Mouse (Mus musculus) heart, embryonic 12.5 days (tissue): ENCODE measurements around the gene Fam57b. TPM values are rescaled to one million over a fixed set of nuclear protein-coding genes. Genes with fewer than 3 reads are reported as not detected.

Experiments
- ATAC-seq: fragments of 200-750 bp; cut with Nextera tagmentation; 2 replicates; pipeline ENCODE4 v1.8.0; 2017; ENCODE audit warnings: moderate TSS enrichment, moderate library complexity; ENCODE audit not compliant: insufficient number of reproducible peaks, low FRiP score
- H3K27ac ChIP-seq: fragments of 300-500 bp; sonication (generic); 2 replicates; pipeline ENCODE4 v1.5.1; 2016; ENCODE audit warnings: mild to moderate bottlenecking, moderate library complexity; ENCODE audit not compliant: poor library complexity, severe bottlenecking
- H3K27me3 ChIP-seq: fragments of 300-500 bp; sonication (generic); replicated peaks from 2 replicates; pipeline ENCODE4 v1.6.1; 2016; ENCODE audit warnings: mild to moderate bottlenecking, moderate library complexity
- H3K36me3 ChIP-seq: fragments of 300-500 bp; sonication (generic); 2 replicates; pipeline ENCODE4 v1.6.1; 2016; ENCODE audit warnings: mild to moderate bottlenecking, moderate library complexity
- H3K4me1 ChIP-seq: fragments of 300-500 bp; sonication (generic); replicated peaks from 2 replicates; pipeline ENCODE4 v1.6.1; 2016; ENCODE audit warnings: mild to moderate bottlenecking
- H3K4me2 ChIP-seq: fragments of 300-500 bp; sonication (generic); 2 replicates; pipeline ENCODE4 v1.6.1; 2016; ENCODE audit warnings: mild to moderate bottlenecking, moderate library complexity
- H3K4me3 ChIP-seq: fragments of 300-500 bp; sonication (generic); 2 replicates; pipeline ENCODE4 v1.5.1; 2016; ENCODE audit warnings: mild to moderate bottlenecking
- H3K9ac ChIP-seq: fragments of 300-500 bp; sonication (generic); 2 replicates; pipeline ENCODE4 v1.6.1; 2016; ENCODE audit warnings: mild to moderate bottlenecking, moderate library complexity
- H3K9me3 ChIP-seq: fragments of 300-500 bp; sonication (generic); replicated peaks from 2 replicates; pipeline ENCODE4 v1.6.1; 2016; ENCODE audit warnings: mild to moderate bottlenecking, moderate library complexity
- WGBS: fragments of 180-500 bp; shearing (Covaris S2); methylation state at CpG from one replicate; pipeline ENCODE4 v1.1.7; 2016; 5-methylcytosine and 5-hydroxymethylcytosine counted together
- polyA plus RNA-seq: library from polyadenylated mRNA; unstranded; fragments of >200 nt; fragmentation: Nextera tagmentation; extraction: Ambion mirVana; gene quantifications from 2 replicates; pipeline ENCODE4 v1.2.1, GENCODE M21; 2016

The Fam57b gene
- polyA plus RNA-seq = 0.17 and 0.45 TPM in 2 replicates

GRCm38 (mm10) chr7:126797411-126798126, at the start of gene Fam57b:
Gene Fam57b (plus strand): TSS chr7:126797668.
- H3K4me3 ChIP-seq = peak within 1 kb of the TSS; percentile 89
- peaks cover 39% of the 10 kb centered on the region for H3K36me3 ChIP-seq
- no peaks in the 10 kb centered on the region for H3K9me3 ChIP-seq
- H3K4me2 ChIP-seq = peak within 1 kb of the TSS; percentile 94
- peaks cover 60% of the 10 kb centered on the region for H3K4me1 ChIP-seq
- WGBS = 10% methylated on average over 21 of the region's 21 CpGs
- no peaks in the 10 kb centered on the region for H3K27me3 ChIP-seq
- 0 out of 2 replicates have a peak, but pooled peaks have one; percentile 7 for ATAC-seq
- peak within 1 kb of the TSS; percentile 100 for H3K27ac ChIP-seq
- peak within 1 kb of the TSS; percentile 98 for H3K9ac ChIP-seq

GRCm38 (mm10) chr7:126748824-126749223, 48.6 kb upstream of the Fam57b start:
- WGBS = 62% methylated on average over 7 of the region's 7 CpGs
- no peak for ATAC-seq
- no peaks in the 10 kb centered on the region for H3K4me1 ChIP-seq
- no peaks in the 10 kb centered on the region for H3K9me3 ChIP-seq
- H3K9ac ChIP-seq = no peak overlapping the region
- H3K4me3 ChIP-seq = no peak overlapping the region
- no peak overlapping the region for H3K4me2 ChIP-seq
- no peak overlapping the region for H3K27ac ChIP-seq
- no peaks in the 10 kb centered on the region for H3K27me3 ChIP-seq
- no peaks in the 10 kb centered on the region for H3K36me3 ChIP-seq

GRCm38 (mm10) chr7:126749582-126750343, 47.7 kb upstream of the Fam57b start:
- Histone ChIP-seq H3K36me3 (no peaks in the 10 kb centered on the region), H3K4me3 (no peak overlapping the region), H3K9me3 (no peaks in the 10 kb centered on the region), H3K9ac (no peak overlapping the region), H3K4me1 (no peaks in the 10 kb centered on the region), H3K4me2 (no peak overlapping the region), H3K27me3 (no peaks in the 10 kb centered on the region), H3K27ac (no peak overlapping the region)
- WGBS = 89% methylated on average over 17 of the region's 17 CpGs
- ATAC-seq = no peak

- H3K4me2 ChIP-seq = peak overlapping the region; percentile 47
- H3K4me3 ChIP-seq = no peak overlapping the region
- ATAC-seq = peak; percentile 72
- H3K4me1 ChIP-seq = peaks cover 4% of the 10 kb centered on the region; the same call in 1 of the 2 replicates
- no peak overlapping the region for H3K27ac ChIP-seq
- H3K9ac ChIP-seq = peak overlapping the region; percentile 39; the same call in 1 of the 2 replicates
- H3K36me3 ChIP-seq = no peaks in the 10 kb centered on the region
- 2% methylated on average over 9 of the region's 9 CpGs for WGBS
- no peaks in the 10 kb centered on the region for H3K27me3 ChIP-seq
- no peaks in the 10 kb centered on the region for H3K9me3 ChIP-seq
These were observed 42.6 kb upstream of the Fam57b start for GRCm38 (mm10) chr7:126754866-126755265.

- peaks cover 37% of the 10 kb centered on the region for H3K4me1 ChIP-seq
- H3K9me3 ChIP-seq = no peaks in the 10 kb centered on the region
- 73% methylated on average over 7 of the region's 7 CpGs for WGBS
- no peak for ATAC-seq
- peaks cover 13% of the 10 kb centered on the region for H3K36me3 ChIP-seq
- H3K9ac ChIP-seq = no peak overlapping the region
- no peaks in the 10 kb centered on the region for H3K27me3 ChIP-seq
- H3K4me3 ChIP-seq = no peak overlapping the region
- no peak overlapping the region for H3K4me2 ChIP-seq
- no peak overlapping the region for H3K27ac ChIP-seq
These were observed 38.9 kb upstream of the Fam57b start for GRCm38 (mm10) chr7:126758539-126758938.

- Histone ChIP-seq H3K9me3 (no peaks in the 10 kb centered on the region), H3K4me3 (peak within 1 kb of the TSS; percentile 87), H3K27ac (peak within 1 kb of the TSS; percentile 96), H3K4me2 (peak within 1 kb of the TSS; percentile 95), H3K4me1 (peaks cover 37% of the 10 kb centered on the region), H3K27me3 (no peaks in the 10 kb centered on the region), H3K36me3 (peaks cover 19% of the 10 kb centered on the region), H3K9ac (peak within 1 kb of the TSS; percentile 94)
- WGBS = 2% methylated on average over 31 of the region's 38 CpGs
- ATAC-seq = peak; percentile 72
These were observed 38.3 kb upstream of the Fam57b start, which contains the start of gene Mapk3 for GRCm38 (mm10) chr7:126759050-126759671. Gene Mapk3 (plus strand): TSS chr7:126759601.

- H3K4me3 ChIP-seq = peak overlapping the region; percentile 87
- peaks cover 26% of the 10 kb centered on the region for H3K36me3 ChIP-seq
- H3K27ac ChIP-seq = peak overlapping the region; percentile 96
- H3K4me2 ChIP-seq = peak overlapping the region; percentile 95
- no peaks in the 10 kb centered on the region for H3K9me3 ChIP-seq
- WGBS = 2% methylated on average over 21 of the region's 24 CpGs
- peak; percentile 23 for ATAC-seq
- H3K4me1 ChIP-seq = peaks cover 39% of the 10 kb centered on the region
- peak overlapping the region; percentile 94 for H3K9ac ChIP-seq
- no peaks in the 10 kb centered on the region for H3K27me3 ChIP-seq
These were observed 37.6 kb upstream of the Fam57b start for GRCm38 (mm10) chr7:126759672-126760390.

- peak overlapping the region; percentile 87 for H3K4me3 ChIP-seq
- peak overlapping the region; percentile 96 for H3K27ac ChIP-seq
- H3K9me3 ChIP-seq = no peaks in the 10 kb centered on the region
- H3K9ac ChIP-seq = peak overlapping the region; percentile 94
- H3K36me3 ChIP-seq = peaks cover 31% of the 10 kb centered on the region
- 21% methylated on average over 3 of the region's 3 CpGs for WGBS
- peaks cover 37% of the 10 kb centered on the region for H3K4me1 ChIP-seq
- peak; percentile 65 for ATAC-seq
- H3K27me3 ChIP-seq = no peaks in the 10 kb centered on the region
- H3K4me2 ChIP-seq = peak overlapping the region; percentile 95
These were observed 37.1 kb upstream of the Fam57b start for GRCm38 (mm10) chr7:126760391-126760802.

- H3K36me3 ChIP-seq = peaks cover 37% of the 10 kb centered on the region
- H3K4me3 ChIP-seq = peak overlapping the region; percentile 87
- H3K27ac ChIP-seq = peak overlapping the region; percentile 96
- no peaks in the 10 kb centered on the region for H3K9me3 ChIP-seq
- 46% methylated on average over 4 of the region's 4 CpGs for WGBS
- H3K4me1 ChIP-seq = peaks cover 37% of the 10 kb centered on the region
- peak overlapping the region; percentile 95 for H3K4me2 ChIP-seq
- peak overlapping the region; percentile 94; the same call in 1 of the 2 replicates for H3K9ac ChIP-seq
- ATAC-seq = no peak
- no peaks in the 10 kb centered on the region for H3K27me3 ChIP-seq
These were observed 36.5 kb upstream of the Fam57b start for GRCm38 (mm10) chr7:126760956-126761355.

- 0 out of 2 replicates have a peak overlapping the region, but pooled peaks have one; percentile 94 for H3K9ac ChIP-seq
- no peaks in the 10 kb centered on the region for H3K27me3 ChIP-seq
- peaks cover 43% of the 10 kb centered on the region for H3K36me3 ChIP-seq
- no peaks in the 10 kb centered on the region for H3K9me3 ChIP-seq
- H3K27ac ChIP-seq = peak overlapping the region; percentile 96
- H3K4me1 ChIP-seq = peaks cover 37% of the 10 kb centered on the region
- 63% methylated on average over 6 of the region's 6 CpGs for WGBS
- no peak for ATAC-seq
- peak overlapping the region; percentile 95 for H3K4me2 ChIP-seq
- H3K4me3 ChIP-seq = peak overlapping the region; percentile 87
These were observed 35.9 kb upstream of the Fam57b start for GRCm38 (mm10) chr7:126761529-126762067.
